Mouse (Mus musculus): Measurements from ENCODE around the gene Dner.

GRCm38 (mm10) chr1:84488546-84488945 is 207.5 kb downstream of the Dner start:
- TF ChIP-seq EP300 (IDR thresholded peaks at IDR 0.05; ENCODE audit: low read depth in 1 of 2, low read length in 2 of 2) (no peak), ZKSCAN1 (IDR thresholded peaks at IDR 0.05; ENCODE audit: low read depth, low read length) (no peak), USF1 (IDR thresholded peaks at IDR 0.05; ENCODE audit: low read depth, low read length) (no peak), USF2 (IDR thresholded peaks at IDR 0.05; ENCODE audit: borderline replicate concordance in 1 of 2, insufficient read depth in 1 of 2, low read depth in 1 of 2, low read length in 2 of 2) (no peak), CTCF (IDR thresholded peaks at IDR 0.05 in 2 of 3, conservative IDR thresholded peaks at IDR 0.05 in 1 of 3; ENCODE audit: control insufficient read depth in 1 of 3, insufficient read depth in 1 of 3, low read depth in 2 of 3, low read length in 3 of 3, poor library complexity in 1 of 3, severe bottlenecking in 1 of 3) (no peak), POLR2A (IDR thresholded peaks at IDR 0.05; ENCODE audit: control insufficient read depth in 1 of 2, insufficient read depth in 1 of 2, low read depth in 1 of 2, low read length in 2 of 2, poor library complexity in 1 of 2) (no peak), GATA1 (IDR thresholded peaks at IDR 0.05; ENCODE audit: low read depth, low read length) (no peak)

Measured in MEL (cell line).